Mouse (Mus musculus) MEL (cell line): ENCODE data around the gene Prkar1b. TPM values are rescaled to one million over a fixed set of nuclear protein-coding genes. Genes with fewer than 3 reads are reported as not detected.
A peak's percentile ranks its signal among the peaks of the same experiment; 100 is the strongest.

ENCODE experiments used
- DNase-seq: peaks from one replicate; pipeline ENCODE4 v3.0.0; 2011; ENCODE audit warnings: low read depth, low spot score
- H3K27ac ChIP-seq: 2 replicates; pipeline ENCODE4 v1.5.1; 2012; ENCODE audit warnings: low read depth, mild to moderate bottlenecking, control low read depth, low read length, moderate library complexity; ENCODE audit not compliant: control insufficient read depth
- H3K27me3 ChIP-seq, 2 experiments: fragments of 150-350 bp in 1 of 2; sonication (generic) in 1 of 2; 2 replicates each; pipeline ENCODE4 v1.6.1; 2012; ENCODE audit warnings: low read length in 2 of 2, mild to moderate bottlenecking in 2 of 2, improper control_type of control experiment in 1 of 2, moderate library complexity in 1 of 2; ENCODE audit not compliant: insufficient read depth in 2 of 2, control insufficient read depth in 1 of 2
- H3K36me3 ChIP-seq, 2 experiments: 2 replicates each; pipeline ENCODE4 v1.6.1; 2012 to 2014; ENCODE audit warnings: low read length in 2 of 2, improper control_type of control experiment in 1 of 2, inconsistent platforms in 1 of 2, mild to moderate bottlenecking in 1 of 2; ENCODE audit not compliant: insufficient read depth in 2 of 2, control insufficient read depth in 1 of 2
- H3K4me1 ChIP-seq, 2 experiments: fragments of 150-350 bp in 1 of 2; sonication (generic) in 1 of 2; 2 replicates each; pipeline ENCODE4 v1.6.1; 2012; ENCODE audit warnings: low read length in 2 of 2, improper control_type of control experiment in 1 of 2, mild to moderate bottlenecking in 1 of 2; ENCODE audit not compliant: insufficient read depth in 2 of 2, control insufficient read depth in 1 of 2
- H3K4me3 ChIP-seq, 2 experiments: fragments of 150-350 bp in 1 of 2; sonication (generic) in 1 of 2; 2 replicates each; pipeline ENCODE4 v1.5.1; 2012; ENCODE audit warnings: low read depth in 2 of 2, low read length in 2 of 2, mild to moderate bottlenecking in 2 of 2, moderate library complexity in 2 of 2, control low read depth in 1 of 2, improper control_type of control experiment in 1 of 2; ENCODE audit not compliant: control insufficient read depth in 1 of 2, insufficient read depth in 1 of 2
- H3K79me2 ChIP-seq: 2 replicates; pipeline ENCODE4 v1.6.1; 2012; ENCODE audit warnings: mild to moderate bottlenecking, low read length, moderate library complexity; ENCODE audit not compliant: control insufficient read depth, poor library complexity, insufficient read depth
- H3K9ac ChIP-seq: 2 replicates; pipeline ENCODE4 v1.6.1; 2012; ENCODE audit warnings: low read depth, mild to moderate bottlenecking, control low read depth, low read length, moderate library complexity; ENCODE audit not compliant: control insufficient read depth, poor library complexity, severe bottlenecking
- H3K9me3 ChIP-seq: fragments of 150-350 bp; sonication (generic); replicated peaks from 2 replicates; pipeline ENCODE4 v1.6.1; 2012; ENCODE audit warnings: mild to moderate bottlenecking, low read length, improper control_type of control experiment, moderate library complexity; ENCODE audit not compliant: insufficient read depth
- BHLHE40 ChIP-seq: IDR thresholded peaks from 2 replicates; pipeline ENCODE4 v1.6.1; 2012; ENCODE audit warnings: low read depth, mild to moderate bottlenecking, inconsistent platforms, low read length, improper control_type of control experiment, borderline replicate concordance
- CHD1 ChIP-seq: IDR thresholded peaks from 2 replicates; pipeline ENCODE4 v1.6.1; 2012; ENCODE audit warnings: low read depth, mild to moderate bottlenecking, inconsistent platforms, low read length, improper control_type of control experiment
- CHD2 ChIP-seq: IDR thresholded peaks from 2 replicates; pipeline ENCODE4 v1.6.1; 2011; ENCODE audit warnings: low read length, improper control_type of control experiment
- CTCF ChIP-seq, 3 experiments: IDR thresholded peaks in 2 of 3; conservative IDR thresholded peaks in 1 of 3; 2 replicates each; pipeline ENCODE4 v1.5.1; 2011 to 2012; ENCODE audit warnings: low read length in 3 of 3, low read depth in 2 of 3, mild to moderate bottlenecking in 2 of 3, improper control_type of control experiment in 1 of 3, inconsistent platforms in 1 of 3, mixed read lengths in 1 of 3, moderate library complexity in 1 of 3; ENCODE audit not compliant: control insufficient read depth in 1 of 3, insufficient read depth in 1 of 3, poor library complexity in 1 of 3, severe bottlenecking in 1 of 3
- E2F4 ChIP-seq: IDR thresholded peaks from 2 replicates; pipeline ENCODE4 v1.6.1; 2011; ENCODE audit warnings: low read depth, low read length, improper control_type of control experiment, borderline replicate concordance
- ELF1 ChIP-seq: IDR thresholded peaks from 2 replicates; pipeline ENCODE4 v1.6.1; 2014; ENCODE audit warnings: low read depth, mild to moderate bottlenecking, inconsistent platforms, low read length, improper control_type of control experiment, moderate library complexity
- EP300 ChIP-seq, 2 experiments: IDR thresholded peaks; 2 replicates each; pipeline ENCODE4 v1.6.1; 2011; ENCODE audit warnings: improper control_type of control experiment in 2 of 2, low read length in 2 of 2, low read depth in 1 of 2, mild to moderate bottlenecking in 1 of 2
- ETS1 ChIP-seq: IDR thresholded peaks from 2 replicates; pipeline ENCODE4 v1.6.1; 2012; ENCODE audit warnings: low read depth, mild to moderate bottlenecking, inconsistent platforms, low read length, improper control_type of control experiment, moderate library complexity
- HCFC1 ChIP-seq: IDR thresholded peaks from 2 replicates; pipeline ENCODE4 v1.6.1; 2012; ENCODE audit warnings: low read depth, mild to moderate bottlenecking, inconsistent platforms, low read length, improper control_type of control experiment, moderate library complexity
- MAX ChIP-seq: IDR thresholded peaks from 2 replicates; pipeline ENCODE4 v1.6.1; 2011; ENCODE audit warnings: low read length, improper control_type of control experiment
- MAZ ChIP-seq: IDR thresholded peaks from 2 replicates; pipeline ENCODE4 v1.6.1; 2012; ENCODE audit warnings: low read depth, mild to moderate bottlenecking, inconsistent platforms, low read length, improper control_type of control experiment
- MXI1 ChIP-seq: IDR thresholded peaks from 2 replicates; pipeline ENCODE4 v1.6.1; 2011; ENCODE audit warnings: mild to moderate bottlenecking, low read depth, low read length, improper control_type of control experiment
- MYC ChIP-seq: IDR thresholded peaks from 2 replicates; pipeline ENCODE4 v1.6.1; 2011; ENCODE audit warnings: low read depth, mild to moderate bottlenecking, low read length, improper control_type of control experiment, moderate library complexity
- POLR2A ChIP-seq, 2 experiments: IDR thresholded peaks; 2 replicates each; pipeline ENCODE4 v1.6.1; 2011 to 2012; ENCODE audit warnings: low read length in 2 of 2, mild to moderate bottlenecking in 2 of 2, control low read depth in 1 of 2, improper control_type of control experiment in 1 of 2, low read depth in 1 of 2, moderate library complexity in 1 of 2; ENCODE audit not compliant: control insufficient read depth in 1 of 2, insufficient read depth in 1 of 2, poor library complexity in 1 of 2
- POLR2AphosphoS2 ChIP-seq: IDR thresholded peaks from 2 replicates; pipeline ENCODE4 v1.6.1; 2011; ENCODE audit warnings: low read length, improper control_type of control experiment
- SIN3A ChIP-seq: IDR thresholded peaks from 2 replicates; pipeline ENCODE4 v1.6.1; 2012; ENCODE audit warnings: low read length, improper control_type of control experiment, inconsistent platforms
- SMC3 ChIP-seq: IDR thresholded peaks from 2 replicates; pipeline ENCODE4 v1.6.1; 2011; ENCODE audit warnings: low read depth, low read length, improper control_type of control experiment
- TAL1 ChIP-seq: IDR thresholded peaks from 2 replicates; pipeline ENCODE4 v1.6.1; 2012; ENCODE audit warnings: mild to moderate bottlenecking, inconsistent platforms, low read length, moderate library complexity, mixed read lengths
- TBP ChIP-seq: IDR thresholded peaks from 2 replicates; pipeline ENCODE4 v1.8.0; 2011; ENCODE audit warnings: low read depth, low read length, improper control_type of control experiment
- ZKSCAN1 ChIP-seq: IDR thresholded peaks from 2 replicates; pipeline ENCODE4 v1.6.1; 2012; ENCODE audit warnings: low read depth, mild to moderate bottlenecking, inconsistent platforms, low read length, improper control_type of control experiment, moderate library complexity
- ZNF384 ChIP-seq: IDR thresholded peaks from 2 replicates; pipeline ENCODE4 v1.6.1; 2012; ENCODE audit warnings: low read depth, mild to moderate bottlenecking, inconsistent platforms, low read length, improper control_type of control experiment
- polyA plus RNA-seq, 2 experiments: library from polyadenylated mRNA; stranded (reverse) in 1 of 2; unstranded in 1 of 2; fragments of >175 nt in 1 of 2; fragments of >200 nt in 1 of 2; gene quantifications; 2 replicates each; pipeline versions ENCODE4 v1.2.1 to v1.2.4; 2012; ENCODE audit warnings: low replicate concordance in 2 of 2, low read depth in 1 of 2; ENCODE audit not compliant: insufficient read length in 2 of 2, insufficient read depth in 1 of 2, missing spikeins in 1 of 2
- total RNA-seq: library from RNA; depleted of rRNA; stranded (reverse); fragments of 300-350 nt; gene quantifications from 2 replicates; pipeline ENCODE4 v1.2.3, GENCODE M21; 2012

The Prkar1b gene
- total and polyA plus RNA-seq, 3 experiments, result not detected

DNA sequence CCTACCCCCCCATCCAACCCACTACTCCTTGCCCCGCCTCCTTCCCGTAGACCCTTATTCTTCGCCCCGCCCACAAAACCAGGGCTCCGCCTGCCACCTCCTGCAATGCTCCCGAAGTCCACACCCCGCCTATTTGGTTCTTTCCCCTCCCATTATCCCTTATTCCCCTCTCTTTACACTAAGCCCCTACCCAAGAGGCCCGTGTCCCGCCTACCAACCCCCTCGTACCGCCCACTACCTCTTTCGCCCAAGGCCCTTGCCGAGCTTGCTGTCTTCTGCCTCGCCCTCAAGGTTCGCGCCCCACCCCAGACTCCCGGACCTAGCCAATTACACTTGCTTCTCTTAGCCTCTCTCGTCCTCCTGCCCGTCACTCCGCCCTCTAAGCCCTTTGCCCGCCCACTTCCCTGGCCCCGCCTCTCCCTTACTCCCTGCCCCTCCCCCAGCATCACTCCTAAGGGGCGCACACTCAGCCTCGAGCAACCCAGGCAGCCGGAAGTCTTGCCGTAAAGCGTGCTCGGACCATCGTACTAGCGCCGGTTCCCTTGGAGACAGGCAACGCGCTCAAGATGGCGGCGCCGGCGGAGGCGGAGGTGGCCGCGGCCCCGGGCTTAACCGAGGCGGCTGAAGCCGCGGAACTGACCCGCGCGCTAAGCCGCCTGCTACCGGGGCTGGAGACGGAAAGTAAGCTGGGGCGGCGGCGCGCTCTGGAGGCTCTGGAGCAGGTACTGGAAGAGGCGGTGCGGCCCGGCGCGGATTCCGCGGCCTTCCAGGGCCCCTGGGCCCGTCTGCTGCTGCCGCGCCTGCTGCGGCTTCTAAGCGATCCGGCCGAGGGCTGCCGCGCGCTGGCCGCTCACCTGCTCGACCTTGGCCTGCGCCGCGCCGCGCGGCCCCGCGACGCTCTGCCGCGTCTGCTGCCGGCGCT lies at the start of gene Prkar1b, which contains the start of gene Dnaaf5 (continued):
- TF ChIP-seq TAL1, result no peak
- TF ChIP-seq, all 39 proteins: peak for 19

DNA sequence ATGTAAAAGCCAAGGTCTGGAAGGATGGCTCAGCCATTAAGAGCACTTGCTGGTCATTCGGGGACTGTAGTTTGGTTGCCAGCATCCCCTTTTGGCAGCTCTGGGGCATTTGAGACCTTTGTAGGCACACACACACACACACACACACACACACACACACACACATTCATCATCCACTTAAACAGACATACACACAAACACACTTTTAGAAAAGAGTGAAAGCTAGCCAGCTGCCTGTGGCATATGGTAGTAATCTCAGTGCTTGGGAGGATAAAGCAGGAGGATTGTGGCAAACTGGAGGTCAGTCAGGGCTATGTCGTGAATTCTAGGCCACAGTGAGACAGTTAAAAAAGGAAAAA lies 49.8 kb upstream of the Prkar1b start:
- H3K4me1 ChIP-seq, result peaks cover 18 to 41% of the 10 kb centered on the region in 2 experiments
- DNase-seq, result no peak
- peaks cover 41% of the 10 kb centered on the region for H3K79me2 ChIP-seq
- TF ChIP-seq TBP, result peak; percentile 37; the same call in 1 of the 2 replicates
- TF ChIP-seq BHLHE40, result no peak
- TF ChIP-seq CHD2, result no peak
- no peak for TF ChIP-seq SMC3
- peak; percentile 53; the same call in 1 of the 2 replicates for TF ChIP-seq ZNF384
- TF ChIP-seq POLR2A (IDR thresholded peaks at IDR 0.05; ENCODE audit: control insufficient read depth in 1 of 2, insufficient read depth in 1 of 2, low read depth in 1 of 2, low read length in 2 of 2, poor library complexity in 1 of 2), result no peak; a peak in 1 of 4 replicates
- 0 out of 2 replicates have a peak, but pooled peaks have one; percentile 72 for TF ChIP-seq CHD1
- TF ChIP-seq SIN3A, result no peak
- TF ChIP-seq MXI1, result no peak
- no peak for TF ChIP-seq POLR2AphosphoS2
- H3K9ac ChIP-seq, result peak overlapping the region; percentile 81
- peak overlapping the region; percentile 97 for H3K27ac ChIP-seq
- no peaks in the 10 kb centered on the region for H3K27me3 ChIP-seq
- H3K36me3 ChIP-seq, result peaks cover 2 to 46% of the 10 kb centered on the region in 2 experiments; a peak in 3 of 4 replicates
- H3K9me3 ChIP-seq, result no peaks in the 10 kb centered on the region
- peak overlapping the region; percentile 49 to 67 for H3K4me3 ChIP-seq

DNA sequence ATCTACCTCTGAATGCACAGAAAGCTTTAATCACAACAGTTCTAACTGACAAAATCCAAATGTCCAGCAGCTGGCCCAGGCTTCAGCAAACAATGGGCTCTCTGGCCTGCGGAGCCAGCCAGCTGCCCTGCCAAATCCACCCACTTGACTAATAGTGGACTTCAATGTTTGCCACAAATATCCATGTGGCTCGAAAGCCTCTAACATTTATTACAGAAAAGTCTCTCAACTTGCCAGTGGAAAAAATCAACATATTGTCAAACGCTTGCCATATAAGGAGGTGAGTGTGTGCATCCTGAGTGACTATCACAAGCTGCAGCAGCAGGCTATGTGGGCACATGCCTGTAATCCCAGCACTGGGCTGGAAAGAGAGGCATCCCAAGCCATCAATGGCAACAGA lies 49.0 kb upstream of the Prkar1b start:
- Histone ChIP-seq H3K27me3 (no peaks in the 10 kb centered on the region), H3K27ac (peak overlapping the region; percentile 97), H3K4me1 (peaks cover 18 to 41% of the 10 kb centered on the region in 2 experiments), H3K4me3 (0 out of 4 replicates have a peak overlapping the region, but pooled peaks of 1 of the 2 experiments have one; percentile 67), H3K9ac (peak overlapping the region; percentile 81), H3K9me3 (no peaks in the 10 kb centered on the region), H3K79me2 (peaks cover 32% of the 10 kb centered on the region), H3K36me3 (peaks cover 2 to 39% of the 10 kb centered on the region in 2 experiments; a peak in 3 of 4 replicates)
- DNase-seq, result peak; percentile 63
- TF ChIP-seq EP300 (IDR thresholded peaks at IDR 0.05; ENCODE audit: low read depth in 1 of 2, low read length in 2 of 2) (0 out of 4 replicates have a peak, but pooled peaks of 1 of the 2 experiments have one; percentile 15), SMC3 (no peak), E2F4 (no peak), ZNF384 (no peak), MYC (no peak), ZKSCAN1 (no peak), MAZ (0 out of 2 replicates have a peak, but pooled peaks have one; percentile 34), ELF1 (no peak), CTCF (IDR thresholded peaks at IDR 0.05 in 2 of 3, conservative IDR thresholded peaks at IDR 0.05 in 1 of 3; ENCODE audit: control insufficient read depth in 1 of 3, insufficient read depth in 1 of 3, low read depth in 2 of 3, low read length in 3 of 3, poor library complexity in 1 of 3, severe bottlenecking in 1 of 3) (no peak), MAX (0 out of 2 replicates have a peak, but pooled peaks have one; percentile 52), ETS1 (no peak), HCFC1 (no peak), CHD1 (peak; percentile 54; the same call in 1 of the 2 replicates), BHLHE40 (no peak), MXI1 (0 out of 2 replicates have a peak, but pooled peaks have one; percentile 53)
